16 mouse cellular contexts compared by ENCODE assay signal in genomic region chr13:119358696-119359095, GRCm38 (mm10).
"Had no signal": no experiment of that assay in that cellular context is flagged by ENCODE, and none has a peak within 500 bp of the region (broad histone marks: within the 10 kb centered on the region; RNA-seq: fewer than 3 reads in every experiment).

No protein-coding gene starts in this region.

- ATAC-seq: hindbrain, postnatal 0 days; inflammation-experienced regulatory T-cells, adult 6 months; intestine, embryonic 15.5 days; intestine, postnatal 0 days had no signal

- DNase-seq: gastrocnemius, postnatal 14 days; gastrocnemius, postnatal 36 days; heart, adult 11 months; heart, adult 2 months; heart, postnatal 14 days; heart, postnatal 36 days; kidney, adult 18-20 months; kidney, adult 8-10 months; kidney, postnatal 10 days; kidney, postnatal 25 days; liver; liver, embryonic 13.5 days had no signal
